Comparison of ENCODE assay signal across 12 mouse cellular contexts in genomic region chr2:166821406-166821805, GRCm38 (mm10).
"Had no signal": no experiment of that assay in that cellular context is flagged by ENCODE, and none has a peak within 500 bp of the region (broad histone marks: within the 10 kb centered on the region; RNA-seq: fewer than 3 reads in every experiment).

No protein-coding gene starts in this region.

- H3K36me3 ChIP-seq: limb, embryonic 15.5 days; midbrain, embryonic 15.5 days; neural tube, embryonic 12.5 days had no signal

- ATAC-seq: midbrain, embryonic 15.5 days had no signal

- H3K9ac ChIP-seq: limb, embryonic 15.5 days; midbrain, embryonic 15.5 days; neural tube, embryonic 12.5 days had no signal

- H3K9me3 ChIP-seq: limb, embryonic 15.5 days; midbrain, embryonic 15.5 days; neural tube, embryonic 12.5 days had no signal

- DNase-seq: kidney, adult 8-10 months; lung, adult 2 months; lung, postnatal 36 days; retina, postnatal 1 day; right cerebral cortex, postnatal 4 days; spleen, adult 18-20 months; thymus, adult 2 months; thymus, postnatal 25 days had no signal

- H3K4me3 ChIP-seq: limb, embryonic 15.5 days; midbrain, embryonic 15.5 days; neural tube, embryonic 12.5 days had no signal

- H3K27ac ChIP-seq: limb, embryonic 15.5 days; midbrain, embryonic 15.5 days; neural tube, embryonic 12.5 days had no signal

- H3K27me3 ChIP-seq: limb, embryonic 15.5 days; midbrain, embryonic 15.5 days; neural tube, embryonic 12.5 days had no signal

- H3K4me1 ChIP-seq: midbrain, embryonic 15.5 days; neural tube, embryonic 12.5 days had no signal

- H3K4me2 ChIP-seq: limb, embryonic 15.5 days; midbrain, embryonic 11.5 days; midbrain, embryonic 15.5 days; neural tube, embryonic 12.5 days had no signal
